Mouse (Mus musculus) hindlimb bud, embryonic 11.5 days (tissue): Measurements from ENCODE around the gene Sirt2.

Experiments used
- DNase-seq: peaks from one replicate; pipeline ENCODE4 v3.0.0-alpha.2; 2012; ENCODE audit warnings: low read depth, low spot score; ENCODE audit errors: extremely low spot score

The Sirt2 gene

GRCm38 (mm10) chr7:28830981-28831380, 64.4 kb downstream of the Sirt2 start:
- no peak for DNase-seq

GRCm38 (mm10) chr7:28831411-28832125, 65.0 kb downstream of the Sirt2 start:
- DNase-seq = no peak

- DNase-seq = no peak
Measured at GRCm38 (mm10) chr7:28832137-28832536, 65.6 kb downstream of the Sirt2 start.

- no peak for DNase-seq
Measured at GRCm38 (mm10) chr7:28833723-28834347, 67.3 kb downstream of the Sirt2 start, which contains the start of gene Lgals4. Gene Lgals4 (plus strand): TSS chr7:28833854.

GRCm38 (mm10) chr7:28836936-28837335, 70.4 kb downstream of the Sirt2 start:
- no peak for DNase-seq
